Mouse (Mus musculus) embryonic facial prominence, embryonic 10.5 days (tissue): ENCODE data around the gene Sri. TPM values are rescaled to one million over a fixed set of nuclear protein-coding genes. Genes with fewer than 3 reads are reported as not detected.

Experiments used
- DNase-seq: peaks from one replicate; pipeline ENCODE4 v3.0.0-alpha.2; 2017; ENCODE audit warnings: low spot score
- H3K27ac ChIP-seq: fragments of 300-500 bp; sonication (generic); replicated peaks from 2 replicates; pipeline ENCODE4 v1.5.1; 2016; ENCODE audit warnings: mild to moderate bottlenecking
- H3K27me3 ChIP-seq: fragments of 300-500 bp; sonication (generic); replicated peaks from 2 replicates; pipeline ENCODE4 v1.6.1; 2016; ENCODE audit warnings: low read depth, mild to moderate bottlenecking; ENCODE audit not compliant: poor library complexity, severe bottlenecking
- H3K36me3 ChIP-seq: fragments of 300-500 bp; sonication (generic); replicated peaks from 2 replicates; pipeline ENCODE4 v1.6.1; 2016; ENCODE audit warnings: mild to moderate bottlenecking, moderate library complexity
- H3K4me1 ChIP-seq: fragments of 300-500 bp; sonication (generic); 2 replicates; pipeline ENCODE4 v1.6.1; 2016
- H3K4me3 ChIP-seq: fragments of 300-500 bp; sonication (generic); 2 replicates; pipeline ENCODE4 v1.5.1; 2016; ENCODE audit warnings: mild to moderate bottlenecking, moderate library complexity
- H3K9me3 ChIP-seq: fragments of 300-500 bp; sonication (generic); 2 replicates; pipeline ENCODE4 v1.6.1; 2016; ENCODE audit warnings: mild to moderate bottlenecking
- WGBS: fragments of 180-500 bp; shearing (Covaris S2); methylation state at CpG from one replicate; pipeline ENCODE4 v1.1.7; 2016; 5-methylcytosine and 5-hydroxymethylcytosine counted together
- polyA plus RNA-seq: library from polyadenylated mRNA; unstranded; fragments of >200 nt; fragmentation: Nextera tagmentation; extraction: Ambion mirVana; gene quantifications from 2 replicates; pipeline ENCODE4 v1.2.1, GENCODE M21; 2016

The Sri gene
- polyA plus RNA-seq, 1 experiment from 2014 or later: 190 TPM

- no peak overlapping the region for H3K4me3 ChIP-seq
- WGBS: 77% methylated on average over 6 of the region's 6 CpGs
- H3K4me1 ChIP-seq: no peaks in the 10 kb centered on the region
- peaks cover 84% of the 10 kb centered on the region for H3K36me3 ChIP-seq
- no peak overlapping the region for H3K27ac ChIP-seq
- H3K9me3 ChIP-seq: no peaks in the 10 kb centered on the region
- DNase-seq: no peak
- no peaks in the 10 kb centered on the region for H3K27me3 ChIP-seq
These were observed 17.3 kb downstream of the Sri start for GRCm38 (mm10) chr5:8063207-8063606.

GRCm38 (mm10) chr5:8073406-8073805 is 27.5 kb downstream of the Sri start:
- 87% methylated on average over 9 of the region's 9 CpGs for WGBS
- H3K36me3 ChIP-seq: peaks cover 17% of the 10 kb centered on the region; the same call in 1 of the 2 replicates
- H3K27ac ChIP-seq: no peak overlapping the region
- no peaks in the 10 kb centered on the region for H3K4me1 ChIP-seq
- H3K9me3 ChIP-seq: no peaks in the 10 kb centered on the region
- no peak for DNase-seq
- H3K4me3 ChIP-seq: no peak overlapping the region
- no peaks in the 10 kb centered on the region for H3K27me3 ChIP-seq

GRCm38 (mm10) chr5:8073901-8074561 is 28.2 kb downstream of the Sri start:
- H3K27ac ChIP-seq: no peak overlapping the region
- WGBS: 96% methylated on average over 9 of the region's 9 CpGs
- no peaks in the 10 kb centered on the region for H3K4me1 ChIP-seq
- H3K27me3 ChIP-seq: no peaks in the 10 kb centered on the region
- H3K4me3 ChIP-seq: no peak overlapping the region
- peaks cover 14% of the 10 kb centered on the region; the same call in 1 of the 2 replicates for H3K36me3 ChIP-seq
- H3K9me3 ChIP-seq: no peaks in the 10 kb centered on the region
- no peak for DNase-seq

- Histone ChIP-seq H3K27me3 (no peaks in the 10 kb centered on the region), H3K4me1 (no peaks in the 10 kb centered on the region), H3K4me3 (no peak overlapping the region), H3K9me3 (no peaks in the 10 kb centered on the region), H3K36me3 (peaks cover 3% of the 10 kb centered on the region; the same call in 1 of the 2 replicates), H3K27ac (no peak overlapping the region)
- no peak for DNase-seq
- WGBS: 86% methylated on average over 8 of the region's 8 CpGs
These were observed 31.6 kb downstream of the Sri start for GRCm38 (mm10) chr5:8077481-8077880.

- WGBS: 72% methylated on average over 20 of the region's 20 CpGs
- Histone ChIP-seq H3K27ac (no peak overlapping the region), H3K4me3 (no peak overlapping the region), H3K9me3 (no peaks in the 10 kb centered on the region), H3K27me3 (no peaks in the 10 kb centered on the region), H3K36me3 (no peaks in the 10 kb centered on the region), H3K4me1 (no peaks in the 10 kb centered on the region)
- DNase-seq: no peak
These were observed 37.1 kb downstream of the Sri start for GRCm38 (mm10) chr5:8082800-8083509.

GRCm38 (mm10) chr5:8085661-8086060 is 39.8 kb downstream of the Sri start:
- H3K27me3 ChIP-seq: no peaks in the 10 kb centered on the region
- H3K36me3 ChIP-seq: no peaks in the 10 kb centered on the region
- 90% methylated on average over 3 of the region's 3 CpGs for WGBS
- H3K4me1 ChIP-seq: no peaks in the 10 kb centered on the region
- H3K9me3 ChIP-seq: no peaks in the 10 kb centered on the region
- H3K27ac ChIP-seq: no peak overlapping the region
- H3K4me3 ChIP-seq: no peak overlapping the region
- DNase-seq: no peak

- H3K4me3 ChIP-seq: no peak overlapping the region
- H3K36me3 ChIP-seq: no peaks in the 10 kb centered on the region
- H3K4me1 ChIP-seq: no peaks in the 10 kb centered on the region
- WGBS: 82% methylated on average over 3 of the region's 3 CpGs
- no peaks in the 10 kb centered on the region for H3K9me3 ChIP-seq
- no peak overlapping the region for H3K27ac ChIP-seq
- no peaks in the 10 kb centered on the region for H3K27me3 ChIP-seq
- DNase-seq: no peak
These were observed 42.3 kb downstream of the Sri start for GRCm38 (mm10) chr5:8088147-8088546.

GRCm38 (mm10) chr5:8094921-8095320 is 49.0 kb downstream of the Sri start:
- Histone ChIP-seq H3K27ac (no peak overlapping the region), H3K27me3 (no peaks in the 10 kb centered on the region), H3K36me3 (no peaks in the 10 kb centered on the region), H3K4me1 (no peaks in the 10 kb centered on the region), H3K9me3 (no peaks in the 10 kb centered on the region), H3K4me3 (no peak overlapping the region)
- DNase-seq: no peak
- WGBS: 84% methylated on average over 5 of the region's 5 CpGs

GRCm38 (mm10) chr5:8095689-8096088 is 49.8 kb downstream of the Sri start:
- Histone ChIP-seq H3K9me3 (no peaks in the 10 kb centered on the region), H3K27ac (no peak overlapping the region), H3K4me1 (no peaks in the 10 kb centered on the region), H3K4me3 (no peak overlapping the region), H3K36me3 (no peaks in the 10 kb centered on the region), H3K27me3 (no peaks in the 10 kb centered on the region)
- 83% methylated on average over 1 of the region's 1 CpGs for WGBS
- no peak for DNase-seq

- DNase-seq: no peak
- H3K9me3 ChIP-seq: no peaks in the 10 kb centered on the region
- 89% methylated on average over 3 of the region's 3 CpGs for WGBS
These were observed 65.8 kb downstream of the Sri start for GRCm38 (mm10) chr5:8111691-8112090.

GRCm38 (mm10) chr5:8112246-8112645 is 66.4 kb downstream of the Sri start:
- H3K4me3 ChIP-seq: no peak overlapping the region
- H3K9me3 ChIP-seq: no peaks in the 10 kb centered on the region
- WGBS: 91% methylated on average over 5 of the region's 5 CpGs
- H3K27me3 ChIP-seq: no peaks in the 10 kb centered on the region
- H3K4me1 ChIP-seq: no peaks in the 10 kb centered on the region
- no peak for DNase-seq
- H3K36me3 ChIP-seq: no peaks in the 10 kb centered on the region
- no peak overlapping the region for H3K27ac ChIP-seq

More at GRCm38 (mm10) chr5:8111691-8112090, 65.8 kb downstream of the Sri start:
- Histone ChIP-seq H3K27me3 (no peaks in the 10 kb centered on the region), H3K27ac (no peak overlapping the region), H3K4me3 (no peak overlapping the region), H3K36me3 (no peaks in the 10 kb centered on the region), H3K4me1 (no peaks in the 10 kb centered on the region)

GRCm38 (mm10) chr5:8116561-8117168 is 70.8 kb downstream of the Sri start:
- Histone ChIP-seq H3K27ac (no peak overlapping the region), H3K4me1 (no peaks in the 10 kb centered on the region), H3K36me3 (no peaks in the 10 kb centered on the region), H3K27me3 (no peaks in the 10 kb centered on the region), H3K9me3 (no peaks in the 10 kb centered on the region), H3K4me3 (no peak overlapping the region)
- DNase-seq: no peak
- WGBS: 78% methylated on average over 5 of the region's 5 CpGs
